Mouse (Mus musculus) stomach, embryonic 16.5 days (tissue): ENCODE data around the gene Vmn1r6. TPM values are rescaled to one million over a fixed set of nuclear protein-coding genes. Genes with fewer than 3 reads are reported as not detected.
"Not testable (repeated sequence)": the region's sequence is repeated elsewhere in the genome, so short reads cannot be mapped to it uniquely, and the experiment has no call there.

Source experiments
- ATAC-seq: fragments of 200-750 bp; cut with Nextera tagmentation; 2 replicates; pipeline ENCODE4 v1.8.0; 2017; ENCODE audit warnings: moderate number of reproducible peaks, moderate TSS enrichment; ENCODE audit not compliant: insufficient read depth, low FRiP score
- H3K27ac ChIP-seq: fragments of 300-500 bp; sonication (generic); 2 replicates; pipeline ENCODE4 v1.5.1; 2014; ENCODE audit warnings: low read length
- H3K27me3 ChIP-seq: fragments of 300-500 bp; sonication (generic); 2 replicates; pipeline ENCODE4 v1.6.1; 2014; ENCODE audit warnings: low read length, control low read depth, mixed read lengths; ENCODE audit not compliant: control insufficient read depth, insufficient read depth
- H3K36me3 ChIP-seq: fragments of 300-500 bp; sonication (generic); 2 replicates; pipeline ENCODE4 v1.6.1; 2014; ENCODE audit warnings: low read length; ENCODE audit not compliant: control insufficient read depth, insufficient read depth
- H3K4me1 ChIP-seq: fragments of 300-500 bp; sonication (generic); 2 replicates; pipeline ENCODE4 v1.6.1; 2014; ENCODE audit warnings: low read length, control low read depth, mixed read lengths; ENCODE audit not compliant: control insufficient read depth, insufficient read depth
- H3K4me2 ChIP-seq: fragments of 300-500 bp; sonication (generic); 2 replicates; pipeline ENCODE4 v1.6.1; 2014; ENCODE audit warnings: low read depth, low read length, mixed read lengths
- H3K4me3 ChIP-seq: fragments of 300-500 bp; sonication (generic); replicated peaks from 2 replicates; pipeline ENCODE4 v1.5.1; 2014; ENCODE audit warnings: mild to moderate bottlenecking, low read length
- H3K9ac ChIP-seq: fragments of 300-500 bp; sonication (generic); 2 replicates; pipeline ENCODE4 v1.6.1; 2014; ENCODE audit warnings: low read length
- H3K9me3 ChIP-seq: fragments of 300-500 bp; sonication (generic); replicated peaks from 2 replicates; pipeline ENCODE4 v1.6.1; 2016; ENCODE audit warnings: low read length, control low read depth; ENCODE audit not compliant: control insufficient read depth
- WGBS: fragments of 180-500 bp; shearing (Covaris S2); extraction: QIAGEN DNeasy Blood & Tissue Kit; methylation state at CpG from one replicate; pipeline ENCODE4 v1.1.7; 2014; 5-methylcytosine and 5-hydroxymethylcytosine counted together
- polyA plus RNA-seq: library from polyadenylated mRNA; unstranded; fragments of >200 nt; fragmentation: Nextera tagmentation; extraction: Ambion mirVana; gene quantifications from 2 replicates; pipeline ENCODE4 v1.2.1, GENCODE M21; 2015

The Vmn1r6 gene
- not detected in 2 replicates for polyA plus RNA-seq

DNA sequence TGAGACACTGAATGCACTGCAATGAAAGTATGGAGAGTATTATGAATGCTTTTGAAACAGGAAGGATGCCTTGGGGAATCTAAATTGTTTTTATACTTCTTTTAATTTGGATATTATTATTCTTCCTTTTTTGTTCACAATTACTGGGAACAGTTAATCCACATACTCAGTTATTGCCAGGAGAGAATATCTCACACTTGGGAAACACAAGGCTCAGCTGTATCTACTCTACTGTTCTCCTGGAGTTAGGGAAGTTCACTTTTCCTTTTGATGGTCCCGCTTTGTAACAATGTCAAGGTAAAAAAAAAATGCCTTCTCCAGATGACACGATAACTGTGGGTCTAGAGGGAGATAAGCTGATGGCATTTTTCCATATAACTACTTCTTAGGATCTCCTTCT, at the start of gene Vmn1r6:
Vmn1r6 (plus strand) TSS at position 301 of the 400 bp plus-strand sequence.
- no peaks in the 10 kb centered on the region for H3K27me3 ChIP-seq
- H3K9me3 ChIP-seq = no peaks in the 10 kb centered on the region
- no peak within 1 kb of the TSS for H3K4me2 ChIP-seq
- no peak within 1 kb of the TSS for H3K27ac ChIP-seq
- no peaks in the 10 kb centered on the region for H3K4me1 ChIP-seq
- H3K4me3 ChIP-seq = no peak within 1 kb of the TSS
- H3K9ac ChIP-seq = no peak within 1 kb of the TSS
- WGBS = 80% methylated on average over 2 of the region's 2 CpGs
- H3K36me3 ChIP-seq = no peaks in the 10 kb centered on the region
- ATAC-seq = no peak

DNA sequence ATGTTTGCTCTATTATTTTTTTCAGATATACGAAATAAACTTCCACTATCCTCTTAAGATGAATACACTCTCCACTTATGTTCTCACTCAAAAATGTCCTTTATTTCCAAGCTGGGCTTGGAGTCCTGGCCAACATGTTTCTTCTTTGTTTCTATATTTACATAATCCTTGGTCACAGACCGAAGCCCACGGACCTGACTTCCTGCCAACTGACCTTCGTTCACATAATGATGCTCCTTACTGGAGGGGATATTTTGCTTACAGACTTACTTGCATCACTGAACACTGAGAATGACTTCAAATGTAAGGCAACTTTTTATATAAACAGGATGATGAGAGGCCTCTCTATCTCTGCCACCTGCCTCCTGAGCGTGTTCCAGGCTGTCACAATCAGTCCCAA, 40.6 kb upstream of the Vmn1r6 start:
- WGBS = 66% methylated on average over 5 of the region's 5 CpGs
- no peak overlapping the region for H3K27ac ChIP-seq
- no peaks in the 10 kb centered on the region for H3K4me1 ChIP-seq
- no peak overlapping the region for H3K4me3 ChIP-seq
- ATAC-seq = no peak
- no peak overlapping the region for H3K4me2 ChIP-seq
- H3K9ac ChIP-seq = no peak overlapping the region
- H3K36me3 ChIP-seq = no peaks in the 10 kb centered on the region
- H3K27me3 ChIP-seq = no peaks in the 10 kb centered on the region
- no peaks in the 10 kb centered on the region for H3K9me3 ChIP-seq

DNA sequence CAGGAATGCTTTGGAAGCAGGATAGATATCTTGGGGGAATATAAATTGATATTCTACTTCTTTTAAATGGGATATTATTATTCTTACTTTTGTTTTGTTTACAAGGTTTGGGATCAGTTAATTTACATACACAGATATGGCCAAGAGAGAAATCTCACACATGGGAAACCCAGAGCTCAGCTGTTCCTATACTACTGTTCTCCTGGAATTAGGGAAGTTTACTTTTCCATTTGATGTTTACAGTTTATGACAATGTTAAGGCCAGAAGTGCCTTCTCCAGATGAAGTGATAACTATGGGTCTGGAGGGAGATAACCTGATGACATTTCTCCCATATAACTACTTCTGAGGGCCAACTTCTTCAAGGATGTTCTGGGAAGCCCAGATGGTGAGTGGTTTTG, 27.1 kb upstream of the Vmn1r6 start, which contains the start of gene Vmn1r5:
Vmn1r5 (plus strand) TSS at position 301 of the 400 bp plus-strand sequence.
- ATAC-seq = no peak
- no peaks in the 10 kb centered on the region for H3K9me3 ChIP-seq
- H3K27me3 ChIP-seq = no peaks in the 10 kb centered on the region
- no peaks in the 10 kb centered on the region for H3K36me3 ChIP-seq
- no peaks in the 10 kb centered on the region for H3K4me1 ChIP-seq
- no peak within 1 kb of the TSS for H3K4me2 ChIP-seq
- no peak within 1 kb of the TSS for H3K27ac ChIP-seq
- H3K4me3 ChIP-seq = no peak within 1 kb of the TSS
- H3K9ac ChIP-seq = no peak within 1 kb of the TSS

GRCm38 (mm10) chr6:57025224-57025623, 28.2 kb downstream of the Vmn1r6 start, which contains the start of gene Vmn1r7:
TSS of gene Vmn1r7 (minus strand) at chr6:57025324.
- not testable (repeated sequence) for H3K36me3 ChIP-seq, H3K9ac ChIP-seq, H3K4me2 ChIP-seq, H3K4me1 ChIP-seq, H3K4me3 ChIP-seq, H3K27ac ChIP-seq, ATAC-seq, H3K27me3 ChIP-seq, H3K9me3 ChIP-seq
- WGBS = 88% methylated on average over 2 of the region's 2 CpGs

GRCm38 (mm10) chr6:57031984-57032383, 34.9 kb downstream of the Vmn1r6 start, which contains the start of gene Vmn1r8:
TSS of gene Vmn1r8 (plus strand) at chr6:57032284.
- no peak within 1 kb of the TSS for H3K27ac ChIP-seq
- H3K9ac ChIP-seq = no peak within 1 kb of the TSS
- H3K27me3 ChIP-seq = no peaks in the 10 kb centered on the region
- no peaks in the 10 kb centered on the region for H3K9me3 ChIP-seq
- H3K4me3 ChIP-seq = no peak within 1 kb of the TSS
- ATAC-seq = no peak
- H3K36me3 ChIP-seq = no peaks in the 10 kb centered on the region
- H3K4me1 ChIP-seq = no peaks in the 10 kb centered on the region
- no peak within 1 kb of the TSS for H3K4me2 ChIP-seq

- Histone ChIP-seq H3K9me3 (no peaks in the 10 kb centered on the region), H3K27me3 (no peaks in the 10 kb centered on the region), H3K36me3 (no peaks in the 10 kb centered on the region), H3K4me1 (no peaks in the 10 kb centered on the region), H3K9ac (no peak overlapping the region), H3K4me2 (no peak overlapping the region), H3K4me3 (no peak overlapping the region), H3K27ac (no peak overlapping the region)
- no peak for ATAC-seq
- 77% methylated on average over 2 of the region's 2 CpGs for WGBS
Observed at GRCm38 (mm10) chr6:57034674-57035073, 37.6 kb downstream of the Vmn1r6 start.

Other genes with a start within 250 kb of the Vmn1r6 start
- 22.6 and 24.0 TPM in 2 replicates for gene Kbtbd2, start 199.4 kb upstream of the Vmn1r6 start, polyA plus RNA-seq
- 150 TPM in 2 replicates for gene Fkbp9, start 165.2 kb upstream of the Vmn1r6 start, polyA plus RNA-seq
- 72.2 and 77.4 TPM in 2 replicates for gene Nt5c3, start 73.3 kb upstream of the Vmn1r6 start, polyA plus RNA-seq
- gene Vmn1r4, start 73.2 kb upstream of the Vmn1r6 start, polyA plus RNA-seq = 0.11 and 0.21 TPM in 2 replicates
- gene Vmn1r5, start 27.0 kb upstream of the Vmn1r6 start, polyA plus RNA-seq = not detected in 2 replicates
- gene Vmn1r7, start 28.1 kb downstream of the Vmn1r6 start, polyA plus RNA-seq = not detected in 2 replicates
- not detected in 2 replicates for gene Vmn1r8, start 35.0 kb downstream of the Vmn1r6 start, polyA plus RNA-seq
- not detected in 2 replicates for gene Vmn1r9, start 69.5 kb downstream of the Vmn1r6 start, polyA plus RNA-seq
- gene Vmn1r10, start 112.2 kb downstream of the Vmn1r6 start, polyA plus RNA-seq = not detected in 2 replicates
- not detected in 2 replicates for gene Vmn1r11, start 136.2 kb downstream of the Vmn1r6 start, polyA plus RNA-seq
- not detected in 2 replicates for gene Vmn1r12, start 159.7 kb downstream of the Vmn1r6 start, polyA plus RNA-seq
- not detected in 2 replicates for gene Vmn1r13, start 206.0 kb downstream of the Vmn1r6 start, polyA plus RNA-seq
- not detected in 2 replicates for gene Vmn1r14, start 234.4 kb downstream of the Vmn1r6 start, polyA plus RNA-seq